Mouse (Mus musculus): ENCODE results near the gene BC049762. TPM values are rescaled to one million over a fixed set of nuclear protein-coding genes. Genes with fewer than 3 reads are reported as not detected.

Gene BC049762
- total RNA-seq, 2 experiments from 2014 or later, result not detected

GRCm38 (mm10) chr11:51265326-51265725, 2.5 kb upstream of the BC049762 start:
- H3K27ac ChIP-seq, result no peak overlapping the region
- intact Hi-C loops (cut with DNase I), result loop anchor here (2.0 kb wide), 2 partner anchors 205 to 325 kb away; no protein-coding TSS in a partner anchor
- DNase-seq (ENCODE audit: extremely low spot score in 1 of 2, low spot score in 2 of 2), result no peak
- H3K4me3 ChIP-seq, result peak overlapping the region; percentile 26
- peak; percentile 82 for TF ChIP-seq CTCF (IDR thresholded peaks at IDR 0.05)

- intact Hi-C loops (cut with DNase I), result loop anchor here (2.0 kb wide), 2 partner anchors 204 to 324 kb away; no protein-coding TSS in a partner anchor
- Histone ChIP-seq H3K27ac (no peak overlapping the region; the same call in 1 of the 2 replicates), H3K4me3 (peak overlapping the region; percentile 93)
- no peak for TF ChIP-seq CTCF (IDR thresholded peaks at IDR 0.05)
- DNase-seq (ENCODE audit: extremely low spot score in 1 of 2, low spot score in 2 of 2), result no peak
Measured at GRCm38 (mm10) chr11:51264352-51264751, 1.5 kb upstream of the BC049762 start.

GRCm38 (mm10) chr11:51263286-51263831, 513 bp upstream of the BC049762 start:
- TF ChIP-seq CTCF (IDR thresholded peaks at IDR 0.05), result no peak
- peak overlapping the region; percentile 93 for H3K4me3 ChIP-seq
- DNase-seq (ENCODE audit: extremely low spot score in 1 of 2, low spot score in 2 of 2), result no peak
- intact Hi-C loops (cut with DNase I), result loop anchor here (1.0 kb wide), 1 partner anchor 36 kb away; no protein-coding TSS in a partner anchor
- peak overlapping the region; percentile 97 for H3K27ac ChIP-seq

- intact Hi-C loops (cut with DNase I), result no loop called here
- DNase-seq (ENCODE audit: extremely low spot score in 1 of 2, low spot score in 2 of 2), result no peak
Measured at GRCm38 (mm10) chr11:51261680-51262219, 1.1 kb downstream of the BC049762 start, which contains the start of gene Clk4. Gene Clk4 (plus strand): TSS chr11:51261730.

GRCm38 (mm10) chr11:51257006-51257405, 5.8 kb downstream of the BC049762 start:
- Histone ChIP-seq H3K27ac (no peak overlapping the region), H3K4me3 (no peak overlapping the region)
- intact Hi-C loops (cut with DNase I), result no loop called here
- no peak for TF ChIP-seq CTCF (IDR thresholded peaks at IDR 0.05)
- no peak for DNase-seq (ENCODE audit: extremely low spot score in 1 of 2, low spot score in 2 of 2)

More at GRCm38 (mm10) chr11:51261680-51262219, 1.1 kb downstream of the BC049762 start, which contains the start of gene Clk4:
- peak within 1 kb of the TSS; percentile 93 for H3K4me3 ChIP-seq
- H3K27ac ChIP-seq, result peak within 1 kb of the TSS; percentile 97
- TF ChIP-seq CTCF (IDR thresholded peaks at IDR 0.05), result no peak

GRCm38 (mm10) chr11:51242897-51243296, 19.9 kb downstream of the BC049762 start:
- DNase-seq (ENCODE audit: extremely low spot score in 1 of 2, low spot score in 2 of 2), result no peak
- Histone ChIP-seq H3K4me3 (no peak overlapping the region), H3K27ac (no peak overlapping the region)
- TF ChIP-seq CTCF (IDR thresholded peaks at IDR 0.05), result peak; percentile 8
- intact Hi-C loops (cut with DNase I), result no loop called here

- no peak for TF ChIP-seq CTCF (IDR thresholded peaks at IDR 0.05)
- intact Hi-C loops (cut with DNase I), result no loop called here
- no peak for DNase-seq (ENCODE audit: extremely low spot score in 1 of 2, low spot score in 2 of 2)
Measured at GRCm38 (mm10) chr11:51234626-51235025, 28.2 kb downstream of the BC049762 start.

GRCm38 (mm10) chr11:51227104-51227503, 35.7 kb downstream of the BC049762 start:
- Histone ChIP-seq H3K27ac (no peak overlapping the region), H3K4me3 (no peak overlapping the region)
- intact Hi-C loops (cut with DNase I), result loop anchor here (1.0 kb wide), 1 partner anchor 36 kb away; the partner anchor contains the start of gene BC049762
- peak; percentile 22 to 57 for DNase-seq (ENCODE audit: extremely low spot score in 1 of 2, low spot score in 2 of 2)
- no peak for TF ChIP-seq CTCF (IDR thresholded peaks at IDR 0.05)

More at GRCm38 (mm10) chr11:51234626-51235025, 28.2 kb downstream of the BC049762 start:
- Histone ChIP-seq H3K4me3 (no peak overlapping the region), H3K27ac (no peak overlapping the region)

- TF ChIP-seq CTCF (IDR thresholded peaks at IDR 0.05), result no peak
- Histone ChIP-seq H3K4me3 (no peak within 1 kb of the TSS), H3K27ac (no peak within 1 kb of the TSS)
- intact Hi-C loops (cut with DNase I), result no loop called here
- no peak for DNase-seq (ENCODE audit: extremely low spot score in 1 of 2, low spot score in 2 of 2)
Measured at GRCm38 (mm10) chr11:51220308-51220707, 42.5 kb downstream of the BC049762 start, which contains the start of gene Gm12569. Gene Gm12569 (plus strand): TSS chr11:51220473.

GRCm38 (mm10) chr11:51219396-51219980, 43.4 kb downstream of the BC049762 start:
- Histone ChIP-seq H3K27ac (no peak overlapping the region), H3K4me3 (no peak overlapping the region)
- no peak for DNase-seq (ENCODE audit: extremely low spot score in 1 of 2, low spot score in 2 of 2)
- intact Hi-C loops (cut with DNase I), result no loop called here
- no peak for TF ChIP-seq CTCF (IDR thresholded peaks at IDR 0.05)

- H3K27ac ChIP-seq, result no peak overlapping the region
- no peak overlapping the region for H3K4me3 ChIP-seq
- intact Hi-C loops (cut with DNase I), result no loop called here
- DNase-seq (ENCODE audit: extremely low spot score in 1 of 2, low spot score in 2 of 2), result no peak
- peak; percentile 5 for TF ChIP-seq CTCF (IDR thresholded peaks at IDR 0.05)
Measured at GRCm38 (mm10) chr11:51214021-51214420, 48.8 kb downstream of the BC049762 start.

- Histone ChIP-seq H3K27ac (no peak overlapping the region), H3K4me3 (no peak overlapping the region)
- TF ChIP-seq CTCF (IDR thresholded peaks at IDR 0.05), result no peak
- DNase-seq (ENCODE audit: extremely low spot score in 1 of 2, low spot score in 2 of 2), result no peak
- intact Hi-C loops (cut with DNase I), result no loop called here
Measured at GRCm38 (mm10) chr11:51211426-51211825, 51.4 kb downstream of the BC049762 start.
